Mouse (Mus musculus) liver, postnatal 0 days (tissue): ENCODE results near the gene Stat1. TPM values are rescaled to one million over a fixed set of nuclear protein-coding genes. Genes with fewer than 3 reads are reported as not detected.
A peak's percentile ranks its signal among the peaks of the same experiment; 100 is the strongest.

Experiments used
- ATAC-seq: fragments of 200-750 bp; cut with Nextera tagmentation; 2 replicates; pipeline ENCODE4 v1.8.0; 2017; ENCODE audit warnings: mild to moderate bottlenecking, moderate library complexity
- DNase-seq: peaks from one replicate; pipeline ENCODE4 v3.0.0-alpha.2; 2016
- H3K27ac ChIP-seq: fragments of 300-500 bp; sonication (generic); 2 replicates; pipeline ENCODE4 v1.5.1; 2014; ENCODE audit warnings: antibody characterized with exemption, moderate library complexity, mild to moderate bottlenecking, low read depth
- H3K27me3 ChIP-seq: fragments of 300-500 bp; sonication (generic); 2 replicates; pipeline ENCODE4 v1.6.1; 2014; ENCODE audit warnings: low read length, control low read depth, mixed read lengths; ENCODE audit not compliant: insufficient read depth
- H3K36me3 ChIP-seq: fragments of 300-500 bp; sonication (generic); replicated peaks from 2 replicates; pipeline ENCODE4 v1.6.1; 2014; ENCODE audit warnings: mild to moderate bottlenecking, control low read depth, low read length, moderate library complexity, mixed read lengths; ENCODE audit not compliant: insufficient read depth
- H3K4me1 ChIP-seq: fragments of 300-500 bp; sonication (generic); 2 replicates; pipeline ENCODE4 v1.6.1; 2014; ENCODE audit warnings: antibody characterized with exemption, mild to moderate bottlenecking, control low read depth; ENCODE audit not compliant: insufficient read depth
- H3K4me2 ChIP-seq: fragments of 300-500 bp; sonication (generic); 2 replicates; pipeline ENCODE4 v1.6.1; 2014; ENCODE audit warnings: low read depth, mild to moderate bottlenecking, low read length, moderate library complexity, mixed read lengths
- H3K4me3 ChIP-seq: fragments of 300-500 bp; sonication (generic); 2 replicates; pipeline ENCODE4 v1.5.1; 2014; ENCODE audit warnings: low read depth, low read length
- H3K9ac ChIP-seq: fragments of 300-500 bp; sonication (generic); replicated peaks from 2 replicates; pipeline ENCODE4 v1.6.1; 2014; ENCODE audit warnings: mild to moderate bottlenecking, moderate library complexity
- H3K9me3 ChIP-seq: fragments of 300-500 bp; sonication (generic); 2 replicates; pipeline ENCODE4 v1.6.1; 2016; ENCODE audit warnings: mild to moderate bottlenecking, control low read depth, low read length, mixed read lengths
- CTCF ChIP-seq: sonication (generic); IDR thresholded peaks from 2 replicates; pipeline ENCODE4 v1.5.1; 2016; ENCODE audit warnings: antibody characterized with exemption, low read depth
- EP300 ChIP-seq: IDR thresholded peaks from 2 replicates; pipeline ENCODE4 v1.6.1; 2016; ENCODE audit warnings: antibody characterized with exemption, low read depth, mild to moderate bottlenecking
- WGBS: fragments of 180-500 bp; shearing (Covaris S2); extraction: QIAGEN DNeasy Blood & Tissue Kit; methylation state at CpG from one replicate; pipeline ENCODE4 v1.1.7; 2014; ENCODE audit not compliant: insufficient replicate concordance; 5-methylcytosine and 5-hydroxymethylcytosine counted together
- polyA plus RNA-seq: library from polyadenylated mRNA; unstranded; fragments of >200 nt; fragmentation: Nextera tagmentation; extraction: Ambion mirVana; gene quantifications from 2 replicates; pipeline ENCODE4 v1.2.1, GENCODE M21; 2015

Stat1 gene
- 31.2 and 33.7 TPM in 2 replicates for polyA plus RNA-seq

DNA sequence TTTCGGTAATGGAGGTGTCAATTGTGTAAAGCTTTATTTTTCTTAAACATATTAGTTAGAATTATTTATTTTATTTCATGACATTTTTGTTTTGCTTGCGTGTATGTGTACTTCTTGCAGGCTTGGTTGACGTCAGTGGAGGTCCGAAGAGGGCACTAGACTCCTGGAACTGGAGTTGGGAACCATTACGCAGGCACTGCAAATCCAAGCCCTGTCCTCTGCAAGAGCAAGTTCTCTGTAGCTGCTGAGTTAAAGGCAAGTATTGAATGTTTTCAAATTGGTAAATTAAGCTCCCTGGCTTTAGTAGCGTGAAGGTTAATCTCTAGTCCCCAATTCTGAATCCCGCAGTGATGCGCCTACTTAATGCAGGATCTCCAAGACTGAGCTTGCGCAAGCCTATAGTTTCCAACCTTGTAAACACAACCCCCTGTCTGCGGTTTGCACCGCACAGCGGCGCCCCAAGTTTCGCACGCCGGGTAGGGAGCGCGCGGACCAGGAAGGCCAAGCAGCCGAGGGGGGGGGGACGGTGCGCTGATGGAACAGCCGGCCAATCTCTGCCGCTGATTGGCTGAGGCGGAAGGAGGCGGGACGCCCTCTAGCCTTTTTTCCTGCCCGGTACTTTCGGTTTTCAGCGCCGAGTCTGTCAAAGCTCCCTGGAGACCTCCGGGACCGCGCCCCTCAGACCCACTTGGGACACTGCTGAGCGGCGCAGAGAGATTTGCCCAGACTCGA lies at the start of gene Stat1:
Stat1 (plus strand) TSS at position 581 of the 732 bp plus-strand sequence.
- Histone ChIP-seq H3K4me1 (peaks cover 16% of the 10 kb centered on the region), H3K9me3 (no peaks in the 10 kb centered on the region), H3K36me3 (peaks cover 22% of the 10 kb centered on the region), H3K4me2 (peak within 1 kb of the TSS; percentile 77), H3K27me3 (no peaks in the 10 kb centered on the region), H3K4me3 (peak within 1 kb of the TSS; percentile 85), H3K9ac (peak within 1 kb of the TSS; percentile 85), H3K27ac (peak within 1 kb of the TSS; percentile 94)
- peak; percentile 98 for DNase-seq
- WGBS = 5% methylated on average over 37 of the region's 37 CpGs
- peak; percentile 96 for ATAC-seq
- TF ChIP-seq CTCF = peak; percentile 44
- peak; percentile 82 for TF ChIP-seq EP300

DNA sequence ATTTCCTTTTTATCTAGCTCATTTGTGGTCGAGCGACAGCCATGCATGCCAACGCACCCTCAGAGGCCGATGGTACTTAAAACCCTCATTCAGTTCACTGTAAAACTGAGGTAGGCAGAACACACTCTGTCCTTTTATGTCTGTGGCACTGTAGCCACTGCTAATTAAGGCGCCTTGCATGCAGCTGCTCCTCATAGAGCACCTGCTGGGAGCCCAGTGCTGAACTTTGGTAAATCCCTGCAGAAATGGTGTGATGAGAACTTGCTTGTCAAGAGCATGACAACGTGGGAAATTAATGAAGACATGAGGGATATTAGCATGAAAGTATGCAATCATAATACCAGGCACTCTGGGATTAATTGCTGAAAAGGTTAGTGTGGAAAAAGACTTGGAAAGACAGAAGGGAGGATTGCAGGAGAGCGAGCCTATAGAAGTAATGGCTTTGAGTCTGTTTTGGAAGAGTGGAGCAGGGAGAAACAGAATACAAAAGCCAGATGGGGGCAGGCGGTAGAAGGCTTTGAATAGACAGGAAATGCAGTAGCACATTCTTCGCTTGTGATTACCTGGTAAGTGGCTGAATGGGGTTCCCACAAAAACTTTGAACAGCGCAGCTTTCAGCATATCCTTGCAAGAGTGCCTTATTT lies 39.4 kb upstream of the Stat1 start:
- ATAC-seq (no peak), DNase-seq (no peak)
- H3K27me3 ChIP-seq = no peaks in the 10 kb centered on the region
- H3K9ac ChIP-seq = no peak overlapping the region
- WGBS = 65% methylated on average over 10 of the region's 10 CpGs
- H3K27ac ChIP-seq = no peak overlapping the region
- no peaks in the 10 kb centered on the region for H3K36me3 ChIP-seq
- no peak overlapping the region for H3K4me2 ChIP-seq
- no peaks in the 10 kb centered on the region for H3K9me3 ChIP-seq
- no peak overlapping the region for H3K4me3 ChIP-seq
- H3K4me1 ChIP-seq = no peaks in the 10 kb centered on the region
- TF ChIP-seq CTCF (no peak), EP300 (no peak)

DNA sequence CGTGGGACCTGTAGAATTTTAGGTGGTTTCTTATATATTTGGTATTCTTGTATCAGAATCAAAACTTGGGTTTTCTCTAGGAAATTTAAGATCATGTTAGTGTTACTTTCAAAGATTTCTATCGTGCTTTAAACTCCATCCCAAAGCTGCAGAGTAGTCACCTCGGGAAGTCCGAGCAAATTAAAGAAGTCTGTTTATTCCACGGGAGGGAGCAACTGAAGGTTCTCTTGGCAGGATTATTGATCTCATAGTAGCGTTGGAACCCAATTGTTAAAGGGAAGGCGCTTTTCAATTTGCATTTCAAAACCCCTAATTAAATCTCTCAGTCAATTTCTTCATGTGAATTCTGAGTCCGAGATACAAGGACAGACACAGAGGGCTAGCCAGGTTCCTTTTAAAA lies 38.9 kb upstream of the Stat1 start:
- Histone ChIP-seq H3K36me3 (no peaks in the 10 kb centered on the region), H3K27ac (no peak overlapping the region), H3K27me3 (no peaks in the 10 kb centered on the region), H3K4me1 (no peaks in the 10 kb centered on the region), H3K9me3 (no peaks in the 10 kb centered on the region), H3K4me2 (no peak overlapping the region), H3K9ac (no peak overlapping the region), H3K4me3 (no peak overlapping the region)
- 63% methylated on average over 8 of the region's 8 CpGs for WGBS
- DNase-seq (no peak), ATAC-seq (no peak)
- no peak for TF ChIP-seq CTCF
- TF ChIP-seq EP300 = no peak

DNA sequence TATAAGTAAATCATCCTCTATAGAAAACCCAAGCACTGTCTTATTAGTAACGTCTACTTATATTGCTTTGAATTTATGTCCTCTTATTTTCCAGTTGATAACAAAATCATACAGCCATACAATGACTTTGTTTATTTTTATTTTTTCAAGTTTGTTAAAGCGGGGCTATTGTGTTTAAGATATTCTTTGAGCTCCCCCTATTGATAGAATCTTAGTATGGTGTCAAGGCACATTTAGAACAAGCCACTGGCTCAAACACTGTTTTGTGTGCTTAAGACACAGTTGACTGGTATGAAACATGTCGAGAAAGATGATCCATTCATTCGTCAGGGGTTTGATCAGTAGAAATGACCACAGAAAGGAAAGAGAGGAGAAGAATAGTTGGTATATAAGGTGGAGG lies 33.0 kb upstream of the Stat1 start:
- Histone ChIP-seq H3K4me2 (no peak overlapping the region), H3K27me3 (no peaks in the 10 kb centered on the region), H3K36me3 (no peaks in the 10 kb centered on the region), H3K4me3 (no peak overlapping the region), H3K9ac (no peak overlapping the region), H3K27ac (no peak overlapping the region), H3K4me1 (no peaks in the 10 kb centered on the region), H3K9me3 (no peaks in the 10 kb centered on the region)
- 38% methylated on average over 4 of the region's 4 CpGs for WGBS
- DNase-seq (no peak), ATAC-seq (no peak)
- no peak for TF ChIP-seq EP300
- TF ChIP-seq CTCF = peak; percentile 44

DNA sequence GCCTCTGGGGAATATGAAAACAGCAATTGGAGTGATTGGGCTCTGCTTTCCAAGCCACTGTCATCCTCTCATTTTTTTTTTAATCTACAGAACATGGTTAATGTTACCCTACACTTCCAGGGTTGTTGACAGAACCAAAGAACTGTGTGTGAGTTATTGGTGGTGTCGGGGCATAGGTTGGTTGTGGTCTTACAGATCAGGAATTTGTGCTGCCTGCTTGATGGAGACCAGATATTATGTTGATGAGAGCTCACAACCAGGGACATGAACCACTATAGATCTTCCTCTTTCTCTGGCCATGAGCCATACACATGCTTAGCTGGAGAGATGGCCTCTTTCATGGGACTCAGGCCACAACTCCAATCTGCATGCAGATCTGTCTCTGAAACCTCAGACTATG lies 32.1 kb upstream of the Stat1 start:
- DNase-seq (no peak), ATAC-seq (no peak)
- WGBS = 63% methylated on average over 1 of the region's 1 CpGs
- H3K9me3 ChIP-seq = no peaks in the 10 kb centered on the region
- TF ChIP-seq CTCF = no peak
- no peak for TF ChIP-seq EP300
- H3K4me3 ChIP-seq = no peak overlapping the region
- H3K4me2 ChIP-seq = no peak overlapping the region
- H3K36me3 ChIP-seq = no peaks in the 10 kb centered on the region
- H3K9ac ChIP-seq = no peak overlapping the region
- H3K27me3 ChIP-seq = no peaks in the 10 kb centered on the region
- H3K27ac ChIP-seq = no peak overlapping the region
- no peaks in the 10 kb centered on the region for H3K4me1 ChIP-seq

DNA sequence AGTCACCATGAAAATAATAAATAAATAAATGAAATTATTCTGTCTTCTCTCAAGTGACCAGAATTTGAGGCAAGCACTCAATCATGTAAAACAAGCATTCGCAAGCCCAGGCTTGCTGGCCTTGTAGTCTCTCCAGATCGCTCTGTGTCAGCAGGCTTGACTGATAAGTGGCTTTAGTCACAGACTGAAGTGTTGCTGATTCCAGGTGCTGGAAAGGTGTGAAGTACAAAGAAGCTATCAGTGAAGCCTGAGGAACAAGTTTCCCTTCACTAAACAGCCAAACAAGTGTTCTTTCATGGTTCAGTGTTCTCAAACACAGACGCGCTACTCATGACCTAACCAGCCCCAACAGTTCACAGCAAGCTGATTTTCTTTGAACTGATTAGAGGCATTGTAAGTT lies 30.6 kb upstream of the Stat1 start:
- H3K27ac ChIP-seq = no peak overlapping the region
- DNase-seq (no peak), ATAC-seq (no peak)
- H3K9ac ChIP-seq = no peak overlapping the region
- no peaks in the 10 kb centered on the region for H3K9me3 ChIP-seq
- no peak overlapping the region for H3K4me3 ChIP-seq
- no peaks in the 10 kb centered on the region for H3K36me3 ChIP-seq
- WGBS = 73% methylated on average over 4 of the region's 4 CpGs
- no peaks in the 10 kb centered on the region for H3K27me3 ChIP-seq
- no peak overlapping the region for H3K4me2 ChIP-seq
- H3K4me1 ChIP-seq = no peaks in the 10 kb centered on the region
- TF ChIP-seq CTCF (no peak), EP300 (no peak)
